Mouse (Mus musculus): Measurements from ENCODE around the gene Pik3ca.
A peak's percentile ranks its signal among the peaks of the same experiment; 100 is the strongest.

The Pik3ca gene

DNA sequence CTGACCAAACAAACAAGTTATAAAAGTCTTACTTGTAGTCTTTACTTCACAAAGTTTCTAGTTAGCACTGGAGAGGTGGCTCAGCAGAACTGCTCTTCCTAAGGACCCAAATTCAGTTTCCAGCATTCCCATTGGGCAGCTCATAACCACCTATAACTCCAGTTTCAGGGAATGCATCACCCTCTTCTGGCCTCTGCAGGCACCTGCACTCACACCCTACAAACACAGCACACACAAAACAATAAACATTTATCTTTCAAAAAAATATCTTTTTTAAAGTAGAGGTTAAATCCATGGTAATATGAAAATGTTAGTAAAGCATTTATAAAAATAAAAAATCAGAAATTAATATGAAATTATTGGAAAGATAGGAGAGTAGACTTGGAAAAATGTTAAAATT lies 44.2 kb downstream of the Pik3ca start:
- no peak for DNase-seq (ENCODE audit: low spot score)

DNA sequence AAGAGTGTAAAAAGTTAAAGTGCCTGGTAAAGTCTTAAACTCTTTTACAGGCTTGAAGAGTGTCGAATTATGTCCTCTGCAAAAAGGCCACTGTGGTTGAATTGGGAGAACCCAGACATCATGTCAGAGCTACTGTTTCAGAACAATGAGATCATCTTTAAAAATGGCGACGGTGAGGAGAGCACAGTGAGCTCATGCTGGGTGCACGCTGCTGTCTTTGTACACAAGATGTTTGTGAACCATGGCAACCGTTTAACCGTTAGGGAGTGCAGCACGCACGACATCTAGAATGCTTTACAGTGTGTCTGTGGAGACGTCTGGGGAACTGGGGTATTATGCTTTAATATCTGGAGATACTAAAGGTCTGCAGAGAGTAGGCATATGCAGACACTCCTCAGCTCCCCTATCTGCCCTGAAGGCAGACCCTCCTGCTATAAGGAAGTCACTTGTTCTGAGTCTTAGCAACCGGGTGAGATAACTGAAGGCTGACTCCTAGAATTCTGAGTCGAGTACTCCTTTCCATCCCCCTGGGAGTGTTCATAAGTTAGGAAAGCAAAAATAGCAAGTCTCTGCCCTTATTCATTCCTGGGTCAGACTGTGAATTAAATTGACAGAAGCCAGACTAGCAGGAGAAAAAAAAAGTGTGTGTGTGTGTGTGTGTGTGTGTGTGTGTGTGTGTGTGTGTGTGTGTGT lies 57.0 kb downstream of the Pik3ca start:
- peak; percentile 5 for DNase-seq (ENCODE audit: low spot score)

DNA sequence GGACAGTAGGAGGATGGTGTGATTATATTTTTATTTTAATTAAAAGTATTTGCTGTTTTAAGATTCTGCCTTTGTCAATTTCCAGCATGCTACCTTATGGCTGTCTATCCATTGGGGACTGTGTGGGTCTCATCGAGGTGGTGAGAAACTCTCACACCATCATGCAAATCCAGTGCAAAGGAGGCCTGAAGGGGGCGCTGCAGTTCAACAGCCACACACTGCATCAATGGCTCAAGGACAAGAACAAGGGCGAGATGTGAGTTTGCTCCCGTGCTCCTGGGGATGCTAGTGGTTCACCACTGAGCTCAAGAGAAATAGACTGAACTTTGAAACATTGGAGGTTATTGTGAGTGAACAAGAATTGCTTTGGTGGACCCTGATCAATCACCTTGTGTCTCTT lies 62.3 kb downstream of the Pik3ca start:
- peak; percentile 54 for DNase-seq (ENCODE audit: low spot score)

DNA sequence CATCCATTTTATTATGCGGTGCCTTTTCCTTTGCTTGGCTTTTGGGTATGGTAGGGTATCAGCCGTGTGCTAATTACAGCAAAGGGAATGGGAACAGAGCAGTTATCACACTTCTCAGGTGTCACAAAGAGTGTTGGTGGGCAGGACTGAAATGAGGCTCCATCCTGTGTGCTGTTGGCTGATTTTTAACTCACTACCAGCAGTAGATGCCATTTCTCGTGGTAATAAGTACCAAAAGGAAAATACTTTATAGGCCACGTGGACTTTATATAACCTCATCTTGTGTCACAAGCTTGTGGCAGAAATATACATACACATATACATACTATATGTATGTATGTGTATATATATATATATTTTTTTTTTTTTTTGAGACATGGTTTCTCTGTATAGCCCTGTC lies 69.8 kb downstream of the Pik3ca start:
- DNase-seq (ENCODE audit: low spot score): no peak

DNA sequence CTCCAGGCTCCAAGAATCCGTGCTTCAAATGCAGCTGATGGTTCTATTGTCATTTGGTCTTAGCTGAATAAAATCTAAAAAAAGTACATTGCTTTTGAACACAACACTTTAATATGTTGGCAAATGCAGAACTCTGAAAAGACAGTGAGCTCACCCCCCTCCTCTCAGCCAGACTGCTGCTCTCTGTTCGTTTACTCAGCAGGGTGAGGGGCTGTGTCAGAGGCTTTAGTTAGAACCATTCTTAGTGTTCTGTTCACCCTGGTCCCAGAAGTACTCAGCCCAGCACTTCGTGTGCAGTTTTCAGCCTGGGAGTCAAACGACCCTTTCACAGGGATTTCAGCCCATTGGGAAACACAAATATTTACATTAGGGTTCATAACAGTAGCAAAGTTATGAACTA lies 70.9 kb downstream of the Pik3ca start:
- no peak for DNase-seq (ENCODE audit: low spot score)

DNA sequence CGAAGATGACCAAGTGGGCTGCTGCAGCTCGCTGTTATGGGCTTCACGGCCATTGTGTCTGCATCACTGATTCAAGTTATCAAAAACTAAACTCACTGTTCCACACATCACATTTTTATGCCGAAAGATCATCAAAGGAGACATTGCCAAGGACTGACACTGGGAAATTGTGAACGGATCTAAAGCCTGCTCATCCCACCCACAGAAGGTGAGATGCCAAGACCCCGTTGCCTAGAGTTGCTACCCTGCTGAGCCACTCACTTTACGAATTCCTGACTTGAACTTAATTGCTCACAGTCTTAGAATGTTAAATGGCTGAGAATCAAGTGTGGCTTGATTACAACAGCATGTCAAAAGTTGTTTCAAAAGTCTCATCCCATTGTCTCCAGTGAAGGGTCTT lies 73.0 kb downstream of the Pik3ca start:
- DNase-seq (ENCODE audit: low spot score): no peak

DNA sequence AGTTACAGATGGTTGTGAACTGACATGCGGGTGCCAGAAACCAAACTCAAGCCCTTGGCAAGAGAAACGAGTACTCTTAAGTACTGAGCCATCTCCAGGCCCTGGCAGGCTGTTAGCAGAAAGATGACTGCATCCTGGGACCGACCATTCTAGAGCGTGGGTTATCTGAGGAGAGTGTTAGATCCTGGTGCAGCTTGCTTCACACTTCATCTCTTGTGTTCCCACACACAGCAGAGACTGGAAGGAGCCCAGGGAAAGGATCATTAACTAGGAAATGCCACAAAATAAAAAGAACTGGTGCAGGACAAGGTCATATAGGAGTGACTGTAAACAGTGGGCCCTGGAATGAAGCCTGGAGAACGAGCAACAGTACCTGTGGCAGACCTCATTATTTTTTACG lies 73.6 kb downstream of the Pik3ca start:
- no peak for DNase-seq (ENCODE audit: low spot score)

DNA sequence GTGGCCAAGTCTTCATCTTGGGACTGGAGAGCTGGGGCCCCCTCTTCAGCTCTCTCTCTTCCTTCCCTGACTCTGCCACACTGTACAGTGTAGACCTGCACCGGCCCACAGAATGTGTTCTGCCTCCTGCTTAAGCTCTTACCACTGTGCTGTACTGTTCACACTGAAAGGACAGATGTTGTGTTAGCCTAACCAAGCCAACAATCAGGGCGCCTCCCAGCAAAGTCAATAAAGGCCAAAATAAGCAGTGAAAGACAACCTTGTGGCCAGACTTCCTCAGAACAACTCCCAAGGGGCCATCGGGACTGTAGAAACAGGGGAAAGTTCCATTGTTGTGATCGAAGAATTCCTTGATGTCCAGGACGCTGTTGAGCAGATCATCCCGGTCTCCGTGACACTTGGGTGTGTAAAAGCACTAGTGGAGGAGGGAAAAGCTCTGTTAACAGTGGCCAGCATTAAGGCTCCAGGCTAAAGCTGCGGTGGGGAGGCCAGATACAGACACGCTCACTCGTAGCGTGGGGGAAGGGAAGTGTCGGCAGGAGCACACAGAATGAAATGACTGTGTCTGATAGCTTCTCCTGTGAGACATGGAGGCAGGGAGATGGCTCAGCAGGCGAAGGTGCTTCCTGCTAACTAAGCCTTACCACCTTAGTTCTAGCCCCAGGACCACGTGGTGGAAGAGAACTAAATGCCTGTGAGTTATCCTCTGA lies 74.9 kb downstream of the Pik3ca start:
- peak; percentile 25 for DNase-seq (ENCODE audit: low spot score)

DNA sequence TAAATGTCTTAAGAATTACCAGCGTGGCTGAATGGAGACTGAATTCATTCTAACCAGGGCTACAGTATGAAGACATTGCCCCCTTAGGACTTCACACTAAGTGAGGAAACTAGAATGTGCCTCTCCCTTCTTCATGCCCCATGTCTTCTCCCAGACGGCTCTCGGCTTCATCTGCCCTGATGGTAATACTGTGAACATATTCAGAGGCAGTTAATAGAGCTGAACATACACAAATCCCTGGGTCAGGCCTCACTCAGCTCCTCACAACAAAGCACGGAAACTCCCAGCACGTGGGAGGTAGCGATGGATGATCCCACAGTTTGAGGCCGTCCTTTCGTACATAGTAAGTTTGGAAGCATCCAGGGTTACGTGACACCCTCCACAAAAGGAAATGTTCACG lies 75.7 kb downstream of the Pik3ca start:
- DNase-seq (ENCODE audit: low spot score): no peak

DNA sequence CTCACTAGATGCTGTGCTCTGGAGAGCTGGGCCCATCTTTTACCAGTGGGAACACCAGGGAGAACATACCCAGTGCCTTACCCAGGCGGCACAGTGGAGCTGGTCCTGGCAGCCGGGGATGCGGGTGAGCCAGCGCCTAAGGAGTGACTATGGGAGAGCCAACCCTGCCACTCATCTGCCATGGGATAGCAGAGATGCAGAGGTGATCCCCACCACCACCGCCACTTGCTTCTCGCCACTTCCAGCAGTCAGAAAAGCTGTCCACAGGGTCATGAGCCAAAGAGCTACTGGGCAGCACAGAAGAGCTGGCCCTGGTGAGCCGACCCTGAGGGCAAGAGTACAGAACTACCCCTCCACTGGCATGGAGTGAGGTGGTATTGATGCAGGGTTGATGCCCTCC lies 82.5 kb downstream of the Pik3ca start:
- DNase-seq (ENCODE audit: low spot score): no peak

DNA sequence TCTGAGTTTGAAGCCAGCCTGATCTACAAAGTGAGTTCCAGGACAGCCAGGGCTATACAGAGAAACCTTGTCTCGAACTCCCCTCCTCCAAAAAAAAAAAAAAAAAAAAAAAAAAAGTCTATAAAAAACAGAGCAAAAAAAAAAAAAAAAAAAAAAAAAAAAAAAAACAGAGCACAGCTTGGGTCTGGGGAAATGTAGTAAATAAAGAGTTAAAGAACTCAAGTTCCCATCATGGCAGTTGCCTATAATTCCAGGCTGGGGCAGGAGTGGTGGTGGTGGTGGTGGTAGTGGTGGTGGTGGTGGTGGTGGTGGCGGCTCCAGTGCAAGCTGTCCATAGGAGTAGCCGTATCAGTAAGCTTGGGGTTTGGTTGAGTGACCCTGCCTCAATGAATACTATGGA lies 85.6 kb downstream of the Pik3ca start:
- DNase-seq (ENCODE audit: low spot score): no peak

DNA sequence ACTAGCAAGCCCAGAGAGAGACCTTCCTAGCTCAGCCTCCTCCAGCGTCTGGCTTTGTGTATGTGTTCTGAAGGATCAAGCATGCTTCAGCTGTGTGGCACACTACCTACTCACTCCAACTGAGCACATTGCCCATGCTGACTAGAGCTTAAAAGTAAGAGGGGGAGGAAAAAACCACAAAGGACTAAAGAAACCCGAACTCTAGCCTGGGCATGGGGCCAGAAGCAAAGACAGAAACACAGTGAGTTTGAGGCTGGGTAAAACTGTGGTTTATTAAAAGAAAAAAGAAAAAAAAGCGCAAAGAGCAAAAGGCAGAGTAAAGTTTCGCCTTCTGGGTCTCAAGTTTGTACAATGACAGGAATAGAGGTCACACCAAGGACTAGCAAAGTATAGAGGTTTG lies 89.1 kb downstream of the Pik3ca start:
- no peak for DNase-seq (ENCODE audit: low spot score)

DNA sequence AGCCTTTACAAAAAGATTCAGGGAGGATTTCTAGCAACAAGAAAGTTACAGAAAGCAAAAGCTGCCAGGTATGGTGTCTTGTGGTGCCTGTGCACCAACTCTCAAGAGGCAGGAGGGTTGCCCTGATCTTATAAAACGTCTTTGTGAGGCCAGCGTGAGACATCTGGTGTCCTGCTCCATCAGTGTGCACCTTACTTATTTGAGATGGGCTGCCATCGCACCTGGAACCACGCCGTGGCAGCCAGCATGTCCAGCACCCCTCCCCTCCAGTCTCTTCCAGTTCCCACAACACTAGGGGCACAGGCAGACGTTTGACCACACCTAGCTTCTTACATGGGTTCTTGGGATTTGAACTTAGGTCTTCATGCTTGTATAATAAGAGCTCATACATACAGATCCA lies 90.7 kb downstream of the Pik3ca start:
- DNase-seq (ENCODE audit: low spot score): no peak

DNA sequence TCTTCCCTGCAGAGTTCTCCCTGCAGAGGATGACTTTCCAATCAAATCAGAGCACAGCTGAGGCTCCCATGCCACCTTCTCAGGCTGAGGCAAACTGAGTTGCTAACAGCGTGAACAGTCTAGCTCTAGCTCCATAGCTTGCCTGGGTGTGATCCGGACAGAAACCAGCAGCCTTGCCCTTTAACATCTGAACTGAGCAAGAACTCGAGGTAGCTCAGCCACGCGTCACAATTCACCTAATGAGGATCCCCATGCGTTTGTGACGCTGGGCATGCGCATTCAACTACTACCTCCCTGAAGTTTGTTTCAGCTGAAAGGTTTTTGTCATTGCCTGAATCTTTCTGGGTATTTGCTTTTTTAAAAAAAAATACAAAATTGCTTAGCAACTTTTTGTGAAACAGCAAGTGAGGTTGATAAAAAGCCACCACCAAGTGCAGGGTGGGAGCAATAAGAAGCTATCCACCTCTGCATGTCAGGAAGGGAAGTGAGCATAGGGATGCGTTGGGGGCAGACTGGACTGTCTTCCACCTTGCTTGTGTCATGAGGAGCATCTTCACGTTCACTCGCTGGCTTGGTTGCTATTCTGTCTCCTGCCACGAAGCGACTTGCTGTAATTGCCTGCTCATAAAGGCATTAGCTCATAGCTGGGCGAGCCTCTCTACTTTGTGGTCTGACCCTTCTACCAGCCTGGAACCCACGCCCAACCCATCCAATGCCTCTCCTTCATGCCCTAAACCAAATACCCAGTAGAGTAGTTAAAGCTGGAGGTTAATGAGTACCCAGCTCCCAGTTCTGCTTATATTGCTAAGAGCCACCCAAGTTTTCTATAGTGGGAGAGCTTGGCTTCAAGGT lies 92.8 kb downstream of the Pik3ca start:
- no peak for DNase-seq (ENCODE audit: low spot score)

DNA sequence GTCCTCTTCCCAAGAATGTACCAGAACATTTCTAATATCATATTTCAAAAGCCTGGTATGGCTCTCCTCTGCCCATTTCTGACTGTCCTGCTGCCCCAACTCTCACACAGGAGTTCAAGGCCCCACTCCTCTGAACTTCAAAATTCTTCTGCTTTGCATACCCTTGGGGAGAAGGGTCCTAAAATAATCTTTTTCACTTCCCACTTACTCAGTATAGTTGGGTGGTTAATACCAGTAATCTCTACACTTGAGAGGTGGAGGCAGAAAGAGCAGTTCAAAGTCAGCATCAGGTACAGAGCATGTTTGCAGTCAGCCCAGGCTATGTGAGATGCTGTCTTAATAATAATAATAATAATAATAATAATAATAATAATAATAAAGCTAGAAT lies 93.5 kb downstream of the Pik3ca start:
- no peak for DNase-seq (ENCODE audit: low spot score)

DNA sequence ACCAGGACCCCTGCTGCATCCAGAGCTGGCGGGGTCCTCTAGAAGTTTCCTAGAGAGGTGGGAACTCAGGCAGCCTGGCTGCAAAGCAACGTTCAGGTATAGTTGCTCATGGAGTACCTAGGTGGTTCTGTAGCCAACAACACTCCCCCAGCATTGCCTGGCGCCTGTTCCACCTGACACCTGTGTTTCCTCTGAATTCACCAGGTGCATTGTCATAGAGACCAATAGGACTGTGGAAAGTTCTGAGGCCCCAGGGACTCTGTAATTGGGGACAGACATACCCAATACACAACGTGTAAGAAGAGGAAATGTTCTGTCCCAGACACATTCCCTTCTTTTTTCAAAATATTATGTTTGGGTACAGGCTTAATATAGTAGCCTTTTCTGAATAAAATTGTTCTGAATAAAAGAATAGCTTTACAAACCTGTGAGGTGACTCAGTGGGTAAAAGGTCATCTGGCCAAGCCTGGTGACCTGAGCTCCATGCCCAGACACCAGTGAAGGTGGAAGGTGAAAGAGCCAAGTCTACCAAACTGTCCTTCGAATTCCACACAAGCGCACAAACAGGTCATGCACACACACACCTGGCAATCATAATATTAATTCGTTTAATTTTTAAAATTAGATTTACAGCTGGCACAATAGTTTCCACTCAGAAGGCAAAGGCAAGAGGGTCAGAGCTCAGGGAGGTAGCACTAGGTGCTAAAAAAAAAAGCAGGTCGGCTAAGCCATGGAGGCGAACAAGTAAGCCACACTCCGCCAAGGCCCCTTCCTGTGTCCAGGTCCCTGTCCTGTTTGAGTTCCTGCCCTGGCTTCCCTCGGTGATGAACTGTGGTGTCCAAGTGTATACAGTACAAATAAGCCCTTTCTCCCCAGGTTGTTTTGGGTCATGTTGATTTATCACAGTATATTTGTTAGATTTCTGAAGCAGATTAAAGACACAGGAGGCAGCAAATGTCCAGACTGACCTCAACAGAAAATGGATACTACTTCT lies 94.9 kb downstream of the Pik3ca start, which contains the start of gene Kcnmb3:
TSS of gene Kcnmb3 (minus strand) at position 135 of the 994 bp plus-strand sequence.
- no peak for DNase-seq (ENCODE audit: low spot score)

DNA sequence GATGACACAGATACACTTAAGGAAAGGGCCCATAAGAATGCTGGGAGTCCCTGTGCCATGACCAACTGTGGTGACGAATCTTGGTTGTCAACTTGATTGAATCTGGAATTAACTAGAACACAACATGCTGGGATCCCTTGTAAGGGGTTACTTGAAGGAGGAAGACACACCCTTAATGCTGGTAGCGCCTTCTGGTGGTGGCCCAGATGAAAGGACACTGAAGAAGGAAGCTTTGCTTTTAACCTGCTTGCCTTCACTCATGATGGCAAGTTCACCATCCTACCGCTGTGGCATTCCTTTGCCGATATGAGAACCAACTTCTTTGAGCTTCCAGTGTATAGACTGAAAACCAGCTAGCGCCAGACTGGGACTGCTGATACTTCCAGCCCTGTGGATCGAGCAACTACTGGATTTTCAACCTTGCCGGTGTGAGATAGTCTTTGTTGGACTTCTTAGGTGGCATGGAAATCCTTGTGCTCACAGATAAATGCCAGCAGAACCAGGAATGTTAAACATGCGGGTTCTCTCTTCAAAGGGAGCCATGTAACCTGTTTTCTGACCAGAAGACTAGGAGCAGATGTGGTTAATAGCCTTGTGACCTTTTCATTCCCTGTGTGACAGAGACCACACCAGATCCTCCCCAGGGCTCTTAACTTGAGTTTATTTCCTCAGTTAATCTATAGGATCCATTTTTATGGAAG lies 97.1 kb downstream of the Pik3ca start:
- no peak for DNase-seq (ENCODE audit: low spot score)

DNA sequence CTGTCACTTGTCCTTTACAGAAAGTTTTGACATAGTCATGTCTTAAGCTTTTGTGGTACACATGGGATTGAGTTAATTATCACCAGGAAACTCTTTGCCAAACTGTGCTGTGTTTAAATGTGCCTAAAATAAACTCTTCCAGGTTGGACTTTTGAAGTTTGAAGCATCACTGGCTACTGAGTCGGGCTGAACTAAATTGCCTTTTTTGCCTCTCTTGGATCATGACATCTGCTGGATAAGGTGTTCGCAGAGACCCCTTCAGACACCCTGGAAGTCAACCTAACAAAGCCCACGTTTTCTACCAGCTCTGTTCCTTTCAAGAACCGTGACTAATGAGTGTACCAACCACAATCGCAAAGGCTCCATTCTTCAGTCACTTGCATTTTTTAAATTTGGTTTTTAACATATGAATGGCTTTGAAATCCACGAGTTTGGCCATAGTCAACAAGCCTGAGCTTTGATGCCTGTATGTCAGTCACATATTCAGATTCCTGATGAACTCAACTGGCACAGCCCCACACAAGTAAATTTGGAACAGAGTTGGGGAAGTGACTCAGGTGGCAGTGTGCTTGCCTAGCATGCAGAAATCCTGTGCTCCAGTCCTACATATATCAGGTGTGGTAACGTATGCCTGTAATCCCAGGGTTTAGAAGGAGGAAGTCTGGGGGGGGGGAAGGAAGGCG lies 97.8 kb downstream of the Pik3ca start:
- DNase-seq (ENCODE audit: low spot score): no peak

DNA sequence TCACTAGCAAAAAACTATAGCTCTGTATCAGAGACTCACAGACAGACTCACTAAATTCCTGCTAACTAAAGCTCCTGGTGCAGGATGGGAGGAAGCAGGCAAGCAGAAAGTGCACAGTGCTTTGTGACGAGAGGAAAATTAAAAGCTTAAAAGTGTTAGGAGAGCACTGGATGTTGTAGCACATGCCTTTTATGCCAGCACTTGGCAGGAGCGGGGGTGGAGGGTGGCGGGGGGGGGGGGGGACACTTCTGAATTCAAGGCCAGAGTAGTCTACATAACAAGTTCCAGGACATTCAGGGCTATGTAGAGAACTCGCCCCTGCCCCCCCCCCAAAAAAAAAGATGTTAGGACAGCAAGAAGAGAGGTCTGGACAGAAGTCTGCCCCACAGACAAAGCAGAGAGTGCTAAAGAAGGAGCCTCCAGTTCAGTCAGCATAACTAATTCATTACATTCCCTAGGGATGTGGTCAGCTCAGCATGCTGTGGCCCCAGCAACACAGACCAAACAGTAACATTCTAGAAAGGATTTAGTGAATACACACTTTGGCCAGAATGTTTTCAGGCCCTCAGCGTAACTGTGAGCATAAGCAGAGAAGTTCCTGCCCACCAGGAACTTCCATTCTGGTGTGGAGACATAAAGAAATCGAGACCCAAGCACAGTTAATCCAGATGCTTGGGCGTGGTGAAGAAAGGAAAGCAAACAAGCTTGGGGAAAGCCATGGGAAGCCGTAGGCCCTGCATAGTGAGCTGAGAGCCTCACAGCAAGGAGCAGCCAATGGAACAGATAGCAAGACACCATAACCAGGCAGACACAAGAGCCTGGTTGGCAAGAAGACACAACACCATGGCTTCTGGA lies 98.6 kb downstream of the Pik3ca start:
- DNase-seq (ENCODE audit: low spot score): peak; percentile 24

DNA sequence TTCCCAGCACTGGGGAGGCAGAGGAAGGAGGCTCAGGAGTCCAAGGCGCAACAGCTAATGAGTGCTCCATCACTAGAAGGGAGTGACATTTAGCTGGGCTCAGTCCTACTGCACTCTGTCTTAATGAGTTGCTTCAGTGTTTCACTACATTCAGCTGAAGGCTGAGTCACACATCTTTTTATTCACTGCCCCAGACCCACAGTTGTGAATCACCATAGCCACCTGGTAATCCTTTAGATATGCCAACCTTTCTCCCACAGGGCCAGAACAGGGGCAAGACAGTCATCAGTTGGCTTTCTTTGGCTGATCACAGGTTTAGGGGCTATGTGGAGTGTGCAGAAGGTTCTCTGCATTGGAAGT lies 99.2 kb downstream of the Pik3ca start:
- DNase-seq (ENCODE audit: low spot score): no peak

Measured in embryo, embryonic 10.5 days (tissue).